Mouse (Mus musculus): Measurements from ENCODE around the gene Rab11fip5. TPM values are rescaled to one million over a fixed set of nuclear protein-coding genes. Genes with fewer than 3 reads are reported as not detected.

Gene Rab11fip5
- total RNA-seq (2022), result 10 to 100 TPM; 41.7 to 59.0 (median 53.0) TPM

DNA sequence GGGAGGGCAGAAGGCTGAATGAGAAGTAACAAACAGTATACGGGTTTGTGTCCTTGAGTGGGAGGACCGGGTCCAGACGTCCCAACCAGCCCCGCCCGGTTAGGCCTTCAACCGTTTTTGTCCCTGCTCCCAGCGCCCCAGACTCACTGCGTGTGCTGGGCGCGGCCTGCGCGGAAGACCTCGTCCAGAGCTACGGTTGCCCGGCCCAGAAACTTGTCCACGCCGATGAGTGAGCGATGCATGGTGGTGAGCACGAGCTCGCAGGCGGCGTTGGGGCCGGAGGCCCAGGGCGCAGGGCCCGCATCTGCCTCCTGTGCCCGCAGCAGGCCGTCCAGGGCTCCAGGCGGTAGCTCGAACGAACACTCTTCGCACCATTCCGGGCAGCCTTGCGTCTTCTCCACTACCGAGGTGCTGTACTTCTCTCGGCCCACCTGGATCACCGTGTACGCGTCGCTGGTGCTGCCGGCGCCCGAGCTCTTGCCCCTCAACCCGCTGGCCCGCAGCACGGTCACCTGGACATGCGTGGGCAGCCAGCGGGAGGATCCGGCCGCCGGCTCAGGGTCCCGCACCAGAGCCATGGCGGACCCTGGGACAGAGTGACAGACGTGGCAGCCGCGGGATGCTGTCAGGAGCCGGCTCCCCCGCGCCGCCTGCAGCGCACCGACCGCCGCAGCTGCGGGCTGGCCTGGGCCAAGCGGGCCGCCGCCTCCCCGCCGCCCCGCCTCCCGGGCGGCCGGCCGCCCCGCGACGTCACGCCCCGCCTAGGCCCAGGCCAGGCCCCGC is at the start of gene Rab11fip5:
Gene Rab11fip5, minus strand, starts transcription at position 684 of the 783 bp plus-strand sequence.
- no peak for DNase-seq

GRCm38 (mm10) chr6:85423836-85424379 is 49.5 kb upstream of the Rab11fip5 start, which contains the start of gene Noto:
TSS of gene Noto (plus strand) at chr6:85423886.
- no peak for DNase-seq

DNA sequence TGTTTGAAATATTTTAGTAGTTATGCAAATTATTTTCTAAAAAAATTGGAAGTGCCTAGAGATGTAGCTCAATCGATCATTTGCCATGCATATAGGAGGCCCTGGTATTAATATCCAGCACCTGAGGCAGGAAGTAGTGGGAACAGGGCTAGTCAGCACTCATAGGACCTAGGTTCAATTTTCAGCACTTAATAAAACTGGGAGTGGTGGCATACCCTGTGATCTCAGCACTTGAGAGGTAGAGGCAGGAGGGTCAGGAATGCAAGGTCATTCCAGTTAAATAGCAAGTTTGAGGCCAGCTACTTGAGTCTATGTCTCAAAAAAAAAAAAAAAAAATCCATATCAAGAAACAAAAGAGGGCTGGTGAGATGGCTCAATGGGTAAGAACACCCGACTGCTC is 44.7 kb upstream of the Rab11fip5 start:
- no peak for DNase-seq

GRCm38 (mm10) chr6:85415829-85416228 is 41.4 kb upstream of the Rab11fip5 start:
- no peak for DNase-seq

GRCm38 (mm10) chr6:85410771-85411273 is 36.4 kb upstream of the Rab11fip5 start:
- no peak for DNase-seq

GRCm38 (mm10) chr6:85409003-85409402 is 34.6 kb upstream of the Rab11fip5 start:
- no peak for DNase-seq

DNA sequence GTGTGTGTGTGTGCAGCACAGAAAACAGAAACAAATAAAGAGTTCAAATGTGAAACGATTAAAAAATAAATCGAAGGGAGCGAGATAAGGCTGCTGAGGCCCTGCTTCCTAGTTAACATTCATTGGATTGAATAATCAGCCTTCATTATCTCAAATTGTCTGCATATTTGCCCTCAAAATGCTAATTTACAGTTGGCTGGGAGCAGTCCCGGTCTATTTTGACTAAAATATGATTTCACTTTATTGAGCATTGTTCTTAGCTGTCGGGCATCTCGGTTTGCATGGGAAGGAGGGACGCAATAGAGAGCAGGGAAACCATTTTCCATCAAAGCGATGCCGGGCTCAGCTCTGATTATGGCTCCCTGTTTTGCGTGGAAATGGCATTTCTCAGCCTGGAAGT is 28.6 kb upstream of the Rab11fip5 start:
- DNase-seq, result no peak

GRCm38 (mm10) chr6:85402613-85403012 is 28.2 kb upstream of the Rab11fip5 start:
- no peak for DNase-seq

DNA sequence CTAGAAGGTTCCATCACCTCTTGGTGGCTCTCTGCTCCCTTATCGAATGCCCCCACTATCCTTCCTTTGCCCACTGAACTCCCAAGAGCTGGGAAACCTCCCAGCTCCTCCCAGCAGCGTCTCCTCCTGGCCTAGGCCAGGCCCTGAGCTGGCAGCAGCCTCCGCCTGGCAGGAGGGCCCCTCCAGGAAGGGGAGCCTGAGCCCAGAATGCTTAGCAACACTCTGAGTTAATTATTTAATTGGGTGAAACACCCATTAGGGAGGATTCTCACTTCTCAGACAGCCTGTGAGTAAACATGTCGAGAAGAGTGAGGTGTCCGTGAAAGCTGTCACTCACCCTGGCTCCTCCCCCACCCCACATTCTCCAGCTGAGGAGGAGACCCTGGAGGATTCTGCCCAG is 25.3 kb upstream of the Rab11fip5 start:
- no peak for DNase-seq

- peak; percentile 24 for DNase-seq
Measured at GRCm38 (mm10) chr6:85397165-85397564, 22.7 kb upstream of the Rab11fip5 start.

DNA sequence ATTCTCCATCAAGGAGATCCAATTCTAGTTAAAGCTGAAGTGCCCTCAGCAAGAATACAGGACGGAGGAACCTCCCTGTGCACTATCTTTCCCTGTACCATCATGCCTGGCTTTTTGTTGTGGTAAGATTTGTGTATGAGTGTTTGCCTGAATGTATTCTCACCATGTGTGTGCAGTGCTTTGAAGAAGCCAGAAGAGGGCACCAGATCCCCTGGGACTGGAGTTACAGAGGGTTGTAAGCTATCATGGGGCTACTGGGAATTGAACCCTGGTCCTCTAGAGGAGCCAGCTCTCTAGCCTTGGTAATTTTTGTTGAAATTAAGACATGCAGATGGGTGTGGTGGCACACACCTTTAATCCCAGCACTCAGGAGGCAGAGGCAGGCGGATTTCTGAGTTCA is 20.9 kb upstream of the Rab11fip5 start:
- no peak for DNase-seq

DNA sequence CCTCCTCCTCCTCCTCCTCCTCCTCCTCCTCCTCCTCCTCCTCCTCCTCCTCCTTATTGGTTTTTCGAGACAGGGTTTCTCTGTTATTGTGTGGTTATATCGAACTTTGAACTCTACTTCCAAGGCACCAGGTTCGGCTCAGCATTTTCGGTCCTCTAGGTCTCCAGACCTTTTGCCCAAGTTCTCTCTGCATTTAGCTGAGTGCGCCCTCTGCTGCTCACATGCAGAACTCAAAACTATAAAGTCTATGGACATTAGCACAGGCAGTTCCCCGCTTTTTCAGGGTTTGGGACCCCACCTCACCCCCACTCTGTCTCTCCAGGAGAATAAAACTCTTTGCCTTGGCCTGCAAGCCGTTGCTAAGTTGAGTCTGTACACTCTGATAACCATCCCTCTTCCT is 17.4 kb upstream of the Rab11fip5 start:
- DNase-seq, result no peak

- no peak for DNase-seq
Measured at GRCm38 (mm10) chr6:85388608-85389007, 14.2 kb upstream of the Rab11fip5 start.

- no peak for DNase-seq
Measured at GRCm38 (mm10) chr6:85382791-85383190, 8.4 kb upstream of the Rab11fip5 start.

DNA sequence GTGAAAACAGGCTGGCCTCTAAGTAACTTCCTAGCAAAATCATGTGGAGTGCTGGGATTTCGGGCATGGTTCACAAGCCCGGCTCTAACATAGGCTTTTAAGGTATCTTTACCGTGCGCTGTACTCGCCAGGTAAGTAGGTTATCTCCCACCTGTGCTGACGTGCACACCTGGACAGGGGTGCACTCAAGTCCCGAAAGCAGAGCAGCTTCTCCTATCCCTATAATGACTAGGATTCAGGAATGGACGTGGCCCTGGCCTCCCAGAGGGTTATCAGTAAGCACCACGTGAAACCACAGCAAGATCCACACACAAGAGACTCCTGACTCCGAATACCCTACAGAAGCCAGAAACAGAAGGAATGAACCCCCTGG is 7.2 kb upstream of the Rab11fip5 start:
- DNase-seq, result no peak

DNA sequence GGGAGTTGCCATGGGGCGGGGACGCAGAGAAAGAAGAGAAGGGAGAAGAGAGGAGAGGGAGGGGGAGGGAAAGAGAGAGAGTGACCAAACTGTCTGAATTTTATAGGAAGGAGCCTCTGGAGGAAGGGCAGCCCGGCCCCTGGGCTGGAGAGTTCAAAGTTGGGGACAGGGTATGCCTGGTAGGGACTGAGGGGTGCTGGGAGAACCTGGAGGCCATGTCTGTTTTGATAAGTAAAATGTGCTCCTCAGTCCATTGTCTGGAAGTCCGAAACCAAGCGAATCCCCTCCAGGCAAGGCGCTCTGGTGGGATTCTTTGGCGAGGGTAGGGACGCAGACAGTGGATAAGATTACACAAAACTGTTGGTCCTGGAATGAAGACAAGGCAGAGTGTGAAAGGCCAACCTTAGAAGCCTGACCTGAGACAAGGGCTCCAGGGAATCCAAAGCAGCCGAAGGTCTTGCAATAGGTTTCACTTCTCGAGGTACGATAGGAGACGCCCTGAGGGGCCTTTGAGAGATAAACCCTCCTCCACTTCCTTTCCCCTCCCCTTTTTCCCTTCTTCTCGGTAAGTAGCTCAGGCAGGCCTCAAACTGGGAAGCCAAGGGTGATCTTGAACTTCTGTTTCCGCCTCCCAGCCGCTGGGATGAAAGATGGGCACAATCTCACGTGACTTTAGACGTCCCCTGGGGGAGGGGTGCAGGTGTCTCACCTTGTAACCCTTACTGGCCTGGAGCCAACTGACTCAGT is 6.6 kb upstream of the Rab11fip5 start:
- DNase-seq, result no peak

DNA sequence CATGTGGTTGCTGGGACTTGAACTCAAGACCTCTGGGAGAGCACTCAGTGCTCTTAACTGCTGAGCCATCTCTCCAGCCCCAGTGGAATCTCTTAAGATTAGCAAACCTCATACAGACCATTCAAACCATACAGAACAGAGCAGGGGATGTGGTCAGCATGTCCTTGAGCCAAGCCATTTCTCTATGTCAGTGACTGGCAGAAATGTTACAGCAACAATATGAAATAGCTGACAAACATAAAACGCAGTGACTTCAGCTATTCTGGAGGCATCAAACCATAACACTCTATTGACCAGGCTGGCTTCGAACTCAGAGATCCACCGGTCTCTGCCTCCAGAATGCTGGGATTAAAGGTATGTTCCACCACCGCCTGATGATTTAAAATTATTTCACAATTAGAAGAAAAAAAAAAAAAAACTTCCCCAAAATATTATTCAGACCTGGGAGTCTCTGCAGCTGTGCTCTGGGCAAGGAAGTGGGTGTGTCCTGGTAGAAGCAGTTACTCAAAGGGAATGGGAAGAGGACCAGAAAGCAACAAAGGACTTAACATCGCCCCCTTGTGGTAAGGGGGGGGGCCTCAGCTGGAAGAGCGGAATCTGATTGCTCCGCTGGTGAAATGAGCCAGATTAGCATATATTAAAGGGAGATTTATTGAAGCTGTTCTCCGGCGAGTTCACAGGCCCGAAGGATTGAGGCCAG is 5.9 kb upstream of the Rab11fip5 start:
- DNase-seq, result peak; percentile 73

GRCm38 (mm10) chr6:85378629-85379028 is 4.2 kb upstream of the Rab11fip5 start:
- DNase-seq, result no peak

DNA sequence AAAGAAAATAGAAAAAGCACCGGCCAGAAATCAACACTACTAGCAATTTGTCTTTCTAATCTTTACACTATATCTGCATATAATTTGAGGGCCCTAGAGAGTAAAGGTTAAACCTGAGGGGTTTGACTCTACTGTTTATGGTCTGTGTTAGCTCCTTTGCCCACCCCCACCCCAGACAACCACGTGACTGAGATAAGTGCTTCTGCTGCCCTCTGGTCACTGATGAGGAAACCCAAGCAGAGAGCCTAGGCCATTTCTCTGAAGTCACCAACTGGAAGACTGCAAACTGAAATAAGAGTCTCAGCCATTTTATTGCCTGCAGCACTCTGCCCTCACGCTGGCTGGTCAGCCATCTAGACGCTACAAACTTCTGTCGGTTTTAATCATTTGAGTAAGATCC is 3.4 kb upstream of the Rab11fip5 start:
- DNase-seq, result no peak

DNA sequence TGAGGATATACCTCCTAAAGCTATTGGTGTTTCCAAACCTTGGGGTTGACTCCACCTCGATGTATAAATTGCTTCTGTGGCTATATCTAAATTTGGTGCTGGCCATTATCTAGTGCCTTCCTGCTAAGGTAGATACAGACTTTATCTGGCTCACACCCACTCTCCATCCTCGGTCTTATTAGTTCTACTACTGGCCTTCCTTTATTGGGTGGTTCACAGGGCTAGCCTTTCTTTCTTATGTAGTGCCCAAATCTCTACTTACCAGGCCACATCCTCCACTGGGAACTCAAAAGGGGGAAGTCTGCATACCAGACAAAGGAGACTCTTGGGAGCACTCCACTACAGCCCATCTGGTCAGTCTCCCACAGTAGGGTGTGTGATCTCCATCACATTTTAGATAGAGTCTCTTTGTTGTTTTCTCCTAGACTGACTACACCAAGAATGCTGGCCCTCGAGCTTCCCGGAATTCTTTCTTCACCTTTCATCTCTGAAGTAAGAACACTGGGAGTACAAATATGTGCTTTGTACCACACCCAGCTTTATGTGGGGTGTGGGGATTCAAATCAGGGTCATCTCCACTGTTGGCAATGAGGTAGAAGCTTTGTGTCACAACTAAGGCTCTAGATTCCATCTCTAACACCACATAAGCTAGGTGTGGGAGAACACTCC is 2.8 kb upstream of the Rab11fip5 start:
- no peak for DNase-seq

DNA sequence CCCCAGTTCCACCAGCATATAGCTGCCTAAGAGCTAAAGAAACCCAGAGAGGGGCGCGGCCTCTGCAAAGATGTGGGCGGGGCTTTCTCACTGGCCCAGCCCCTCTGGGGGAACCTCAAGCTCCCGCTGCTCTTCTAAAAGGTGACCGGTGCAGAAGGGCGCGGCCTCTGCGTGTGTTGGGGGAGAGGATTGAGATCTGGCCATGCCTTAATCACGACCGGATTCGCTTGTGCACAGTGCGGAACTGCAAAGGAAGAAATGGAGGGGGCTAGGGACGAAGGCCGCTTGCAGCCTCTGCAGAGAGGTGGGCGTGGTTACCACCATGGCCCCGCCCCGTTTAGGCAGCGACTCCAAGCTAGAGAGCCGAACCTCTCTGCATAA is 290 bp upstream of the Rab11fip5 start:
- peak; percentile 93 for DNase-seq
